Mouse (Mus musculus): ENCODE results near the gene Art3. TPM values are rescaled to one million over a fixed set of nuclear protein-coding genes. Genes with fewer than 3 reads are reported as not detected.

Gene Art3
- polyA plus RNA-seq (2012; rRNA removed): 221 and 263 TPM in 2 replicates

DNA sequence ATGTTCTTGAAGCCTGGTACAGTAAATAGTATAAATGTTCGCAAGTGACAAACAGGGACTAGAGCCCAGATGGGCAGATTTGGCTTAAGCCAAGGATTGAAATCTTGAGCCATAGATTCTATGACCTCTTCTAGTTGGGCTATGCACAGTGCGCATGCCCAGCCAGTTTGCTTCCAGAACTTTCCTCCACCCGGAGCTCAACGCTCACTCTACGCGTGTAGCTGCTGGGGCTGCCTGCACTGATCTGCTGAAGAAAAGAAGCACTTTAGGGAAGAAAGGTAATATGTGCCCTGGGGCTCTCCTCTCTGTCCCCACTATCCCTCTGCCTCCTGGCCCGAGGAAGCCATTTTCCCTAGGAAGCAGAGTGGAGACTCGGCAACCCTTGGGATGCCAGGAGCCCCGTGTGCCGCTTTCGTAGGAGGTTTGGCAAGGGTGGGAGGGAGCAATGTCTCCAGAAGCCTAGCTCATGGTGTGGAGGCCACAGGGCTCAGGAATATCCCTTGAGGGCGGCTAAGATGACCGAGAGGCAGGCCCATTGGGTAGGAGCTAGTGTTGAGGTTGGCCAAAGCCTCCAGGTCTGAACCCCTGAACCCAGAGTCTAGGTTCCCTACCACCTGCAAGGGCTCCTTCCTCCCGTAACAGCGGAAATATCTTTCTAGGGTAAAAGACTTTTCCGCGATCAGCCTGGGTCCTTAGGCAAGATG, at the start of gene Art3:
Art3 (plus strand) TSS at position 193 of the 704 bp plus-strand sequence.
- Histone ChIP-seq H3K4me1 (ENCODE audit: control insufficient read depth, insufficient read depth, low read length) (peaks cover 11% of the 10 kb centered on the region), H3K27me3 (ENCODE audit: control insufficient read depth, insufficient read depth, low read length) (no peaks in the 10 kb centered on the region), H3K4me3 (ENCODE audit: control insufficient read depth, low read depth, low read length) (peak within 1 kb of the TSS; percentile 94), H3K27ac (ENCODE audit: control insufficient read depth, insufficient read depth, low read depth, low read length) (peak within 1 kb of the TSS; percentile 85), H3K36me3 (ENCODE audit: control insufficient read depth, insufficient read depth, low read length) (no peaks in the 10 kb centered on the region)
- TF ChIP-seq POLR2A (IDR thresholded peaks at IDR 0.05; ENCODE audit: control insufficient read depth, low read depth, low read length) (peak; percentile 95), CTCF (IDR thresholded peaks at IDR 0.05; ENCODE audit: control insufficient read depth, insufficient read depth, insufficient replicate concordance, low read depth, low read length) (no peak)

DNA sequence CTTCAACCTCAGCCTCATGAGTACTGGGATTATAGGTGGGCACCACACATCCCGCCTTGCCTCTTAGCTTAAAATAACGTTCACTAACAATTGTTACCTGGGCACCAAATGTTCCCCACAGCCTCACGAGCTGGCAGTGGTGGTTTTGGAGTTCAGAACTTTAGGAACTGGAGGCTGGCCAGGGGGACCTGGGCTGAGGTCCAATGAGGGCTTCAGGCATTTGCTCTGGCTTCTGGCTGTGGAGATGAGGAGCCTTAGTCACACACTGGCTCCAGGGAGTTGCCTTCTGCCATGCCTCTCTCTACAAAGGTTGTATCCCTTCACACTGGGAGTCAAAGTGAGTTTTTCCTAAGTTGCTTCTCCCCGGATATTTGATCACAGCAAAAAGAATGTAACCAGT, 49.1 kb upstream of the Art3 start:
- no peaks in the 10 kb centered on the region for H3K27me3 ChIP-seq (ENCODE audit: control insufficient read depth, insufficient read depth, low read length)
- TF ChIP-seq POLR2A (IDR thresholded peaks at IDR 0.05; ENCODE audit: control insufficient read depth, low read depth, low read length) (no peak), CTCF (IDR thresholded peaks at IDR 0.05; ENCODE audit: control insufficient read depth, insufficient read depth, insufficient replicate concordance, low read depth, low read length) (no peak)
- H3K36me3 ChIP-seq (ENCODE audit: control insufficient read depth, insufficient read depth, low read length): peaks cover 1% of the 10 kb centered on the region
- H3K4me1 ChIP-seq (ENCODE audit: control insufficient read depth, insufficient read depth, low read length): peaks cover 4% of the 10 kb centered on the region
- H3K27ac ChIP-seq (ENCODE audit: control insufficient read depth, insufficient read depth, low read depth, low read length): no peak overlapping the region
- no peak overlapping the region for H3K4me3 ChIP-seq (ENCODE audit: control insufficient read depth, low read depth, low read length)

DNA sequence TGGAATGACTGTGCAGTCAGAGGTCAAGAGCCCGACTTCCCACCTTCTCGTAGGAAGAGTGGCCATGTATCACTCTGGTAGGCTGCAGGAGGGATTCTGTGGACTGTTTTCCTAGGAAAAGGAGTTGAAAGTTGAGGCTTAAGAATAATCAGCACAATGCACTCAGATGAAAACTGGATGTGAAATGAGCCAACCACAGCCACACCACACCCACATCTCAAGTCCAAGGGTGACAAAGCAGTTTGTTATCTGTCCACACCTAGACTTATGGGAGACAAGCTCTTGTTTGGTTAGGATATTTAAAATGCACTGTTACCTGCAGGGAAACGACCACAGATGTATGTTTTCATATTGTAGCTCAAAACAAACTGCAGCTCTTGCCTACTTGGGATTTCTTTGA, 48.5 kb upstream of the Art3 start:
- Histone ChIP-seq H3K4me1 (ENCODE audit: control insufficient read depth, insufficient read depth, low read length) (peaks cover 2% of the 10 kb centered on the region), H3K36me3 (ENCODE audit: control insufficient read depth, insufficient read depth, low read length) (peaks cover 6% of the 10 kb centered on the region), H3K27ac (ENCODE audit: control insufficient read depth, insufficient read depth, low read depth, low read length) (no peak overlapping the region), H3K27me3 (ENCODE audit: control insufficient read depth, insufficient read depth, low read length) (no peaks in the 10 kb centered on the region), H3K4me3 (ENCODE audit: control insufficient read depth, low read depth, low read length) (no peak overlapping the region)
- TF ChIP-seq POLR2A (IDR thresholded peaks at IDR 0.05; ENCODE audit: control insufficient read depth, low read depth, low read length) (no peak), CTCF (IDR thresholded peaks at IDR 0.05; ENCODE audit: control insufficient read depth, insufficient read depth, insufficient replicate concordance, low read depth, low read length) (no peak)

DNA sequence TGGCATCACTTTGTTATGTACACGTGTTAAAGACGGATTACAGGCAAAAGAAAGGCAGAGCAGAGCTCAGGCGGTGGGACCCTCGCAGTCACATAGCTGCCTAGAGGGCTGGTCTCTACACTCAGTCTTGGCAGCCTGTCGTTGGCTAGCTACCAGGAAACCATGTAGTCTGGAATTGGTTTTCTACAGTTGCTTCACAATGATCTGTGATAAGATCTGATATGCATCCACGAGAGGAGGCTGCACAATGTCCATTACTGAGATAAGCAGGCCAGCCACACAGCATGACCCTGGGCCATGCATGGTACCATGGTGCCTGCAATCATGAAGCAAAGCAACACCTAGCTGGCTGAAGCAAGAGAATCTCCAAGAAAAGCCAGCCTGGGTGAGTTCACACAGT, 43.8 kb upstream of the Art3 start:
- Histone ChIP-seq H3K4me3 (ENCODE audit: control insufficient read depth, low read depth, low read length) (no peak overlapping the region), H3K4me1 (ENCODE audit: control insufficient read depth, insufficient read depth, low read length) (no peaks in the 10 kb centered on the region), H3K27ac (ENCODE audit: control insufficient read depth, insufficient read depth, low read depth, low read length) (no peak overlapping the region), H3K36me3 (ENCODE audit: control insufficient read depth, insufficient read depth, low read length) (peaks cover 9% of the 10 kb centered on the region), H3K27me3 (ENCODE audit: control insufficient read depth, insufficient read depth, low read length) (no peaks in the 10 kb centered on the region)
- TF ChIP-seq POLR2A (IDR thresholded peaks at IDR 0.05; ENCODE audit: control insufficient read depth, low read depth, low read length): no peak

DNA sequence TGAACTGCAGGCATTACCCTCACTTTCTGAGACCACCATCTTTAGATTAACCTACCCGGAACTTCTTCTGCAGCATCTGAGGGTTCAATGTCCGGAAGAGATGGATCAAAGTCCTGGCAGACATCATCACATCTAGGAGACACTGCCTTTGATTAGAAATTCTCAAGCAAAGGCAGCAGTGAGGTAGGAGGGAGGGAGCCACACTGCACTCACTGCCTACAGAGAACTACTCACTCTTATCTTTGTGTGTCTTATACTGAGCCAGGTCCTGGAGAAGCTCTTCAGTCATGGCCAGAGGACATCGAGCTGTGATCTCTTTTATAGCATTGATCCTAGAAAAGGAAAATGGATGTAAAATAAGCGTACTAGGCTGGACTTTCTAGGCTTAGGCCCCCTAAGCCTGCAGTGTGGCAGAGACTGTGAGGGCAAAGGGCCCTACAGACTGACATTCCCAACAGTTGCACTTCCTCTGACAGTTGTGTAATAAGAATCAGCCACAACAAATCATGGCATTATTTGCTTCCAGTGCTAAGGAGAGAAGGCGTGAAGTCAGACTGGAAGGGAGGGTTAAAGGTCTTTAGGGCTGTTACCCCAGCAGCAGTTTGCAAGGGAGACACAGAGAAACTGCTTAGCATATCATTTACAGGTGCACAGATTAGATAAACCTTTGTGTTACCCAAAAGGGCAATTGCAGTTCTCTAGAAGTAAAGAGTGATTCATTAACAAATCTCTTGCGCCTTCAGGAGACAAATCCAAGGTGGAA, 39.8 kb upstream of the Art3 start:
- Histone ChIP-seq H3K4me1 (ENCODE audit: control insufficient read depth, insufficient read depth, low read length) (no peaks in the 10 kb centered on the region), H3K36me3 (ENCODE audit: control insufficient read depth, insufficient read depth, low read length) (peaks cover 15% of the 10 kb centered on the region)

DNA sequence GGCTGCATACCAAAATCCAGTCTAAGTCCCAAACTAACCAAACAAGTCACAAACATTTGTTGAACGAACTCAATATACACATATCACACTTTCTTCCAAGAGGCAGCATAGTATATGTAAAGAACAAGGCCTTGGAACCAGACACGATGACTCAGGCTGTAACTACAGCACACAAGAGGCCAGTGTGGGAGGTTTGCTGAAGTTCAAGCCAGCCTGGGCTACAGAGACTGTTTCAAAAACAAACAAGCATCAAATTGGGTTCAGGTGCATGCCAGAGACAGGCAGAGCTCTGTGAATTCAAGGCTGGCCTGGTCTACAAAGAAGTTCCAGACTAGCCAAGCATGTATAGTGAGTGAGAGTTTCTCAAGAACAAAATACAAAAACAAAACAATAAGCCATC, 37.1 kb upstream of the Art3 start:
- H3K4me3 ChIP-seq (ENCODE audit: control insufficient read depth, low read depth, low read length): no peak overlapping the region
- peaks cover 11% of the 10 kb centered on the region for H3K36me3 ChIP-seq (ENCODE audit: control insufficient read depth, insufficient read depth, low read length)
- no peaks in the 10 kb centered on the region for H3K27me3 ChIP-seq (ENCODE audit: control insufficient read depth, insufficient read depth, low read length)
- no peak overlapping the region for H3K27ac ChIP-seq (ENCODE audit: control insufficient read depth, insufficient read depth, low read depth, low read length)
- TF ChIP-seq CTCF (IDR thresholded peaks at IDR 0.05; ENCODE audit: control insufficient read depth, insufficient read depth, insufficient replicate concordance, low read depth, low read length): no peak
- TF ChIP-seq POLR2A (IDR thresholded peaks at IDR 0.05; ENCODE audit: control insufficient read depth, low read depth, low read length): no peak
- no peaks in the 10 kb centered on the region for H3K4me1 ChIP-seq (ENCODE audit: control insufficient read depth, insufficient read depth, low read length)

More for the DNA sequence above, 39.8 kb upstream of the Art3 start:
- H3K4me3 ChIP-seq (ENCODE audit: control insufficient read depth, low read depth, low read length): no peak overlapping the region
- TF ChIP-seq POLR2A (IDR thresholded peaks at IDR 0.05; ENCODE audit: control insufficient read depth, low read depth, low read length) (no peak), CTCF (IDR thresholded peaks at IDR 0.05; ENCODE audit: control insufficient read depth, insufficient read depth, insufficient replicate concordance, low read depth, low read length) (no peak)
- no peak overlapping the region for H3K27ac ChIP-seq (ENCODE audit: control insufficient read depth, insufficient read depth, low read depth, low read length)
- no peaks in the 10 kb centered on the region for H3K27me3 ChIP-seq (ENCODE audit: control insufficient read depth, insufficient read depth, low read length)

DNA sequence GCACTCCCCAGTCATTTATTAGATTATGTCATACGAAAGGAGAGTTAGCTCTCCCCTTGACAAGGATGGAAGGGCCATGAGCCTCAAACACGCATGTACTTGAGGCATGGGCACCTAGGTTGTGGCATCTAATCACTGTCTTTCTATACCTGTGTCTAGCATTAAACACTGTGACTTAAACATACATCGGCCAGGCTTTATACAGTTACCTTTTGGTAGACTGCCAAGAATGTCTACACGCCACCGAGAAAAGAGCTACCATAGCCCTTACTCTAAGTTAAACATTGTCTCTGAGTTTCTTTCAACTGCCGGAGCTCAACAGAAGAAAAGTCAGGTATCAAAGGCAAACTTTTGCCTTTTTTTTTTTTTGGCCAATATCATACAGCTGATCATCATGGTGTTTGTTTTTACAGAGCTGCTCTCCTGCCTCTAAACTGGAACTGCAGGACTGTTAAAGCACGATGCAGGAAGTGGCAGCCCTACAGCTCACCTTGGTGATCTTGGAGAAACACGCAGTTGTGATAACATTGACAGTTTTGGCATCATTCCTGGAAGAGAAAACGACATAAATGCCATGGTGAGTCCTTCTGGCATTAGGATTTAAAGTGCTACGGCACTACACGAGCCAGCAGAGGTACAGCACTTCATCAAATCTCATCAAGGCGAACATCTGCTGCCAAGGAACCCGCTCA, 29.3 kb upstream of the Art3 start:
- TF ChIP-seq CTCF (IDR thresholded peaks at IDR 0.05; ENCODE audit: control insufficient read depth, insufficient read depth, insufficient replicate concordance, low read depth, low read length) (no peak), POLR2A (IDR thresholded peaks at IDR 0.05; ENCODE audit: control insufficient read depth, low read depth, low read length) (no peak)
- Histone ChIP-seq H3K4me3 (ENCODE audit: control insufficient read depth, low read depth, low read length) (no peak overlapping the region), H3K27ac (ENCODE audit: control insufficient read depth, insufficient read depth, low read depth, low read length) (no peak overlapping the region), H3K4me1 (ENCODE audit: control insufficient read depth, insufficient read depth, low read length) (no peaks in the 10 kb centered on the region), H3K36me3 (ENCODE audit: control insufficient read depth, insufficient read depth, low read length) (peaks cover 15% of the 10 kb centered on the region), H3K27me3 (ENCODE audit: control insufficient read depth, insufficient read depth, low read length) (no peaks in the 10 kb centered on the region)

Data from testis, adult 2 months (tissue).